Mouse (Mus musculus) CH12.LX (cell line): ENCODE measurements at regions not wholly inside any gene's neighbourhood (a gene's known extent, or its start where the extent isn't known, plus 50 kb on each side); places are given as distances from the start of the nearest gene placed in this dataset.

Source experiments
- DNase-seq: peaks from one replicate; pipeline ENCODE4 v3.0.0-alpha.2; 2013; ENCODE audit errors: extremely low read depth
- H3K27ac ChIP-seq: 2 replicates; pipeline ENCODE4 v1.5.1; 2012; ENCODE audit warnings: low read depth, mild to moderate bottlenecking, control low read depth, moderate library complexity; ENCODE audit not compliant: insufficient read depth
- H3K27me3 ChIP-seq: replicated peaks from 2 replicates; pipeline ENCODE3; 2012; ENCODE audit warnings: inconsistent platforms
- H3K36me3 ChIP-seq, 2 experiments: replicated peaks in 1 of 2; 2 replicates each; pipeline versions ENCODE3 to v1.6.1; 2012; ENCODE audit warnings: inconsistent platforms in 1 of 2, low read length in 1 of 2, mild to moderate bottlenecking in 1 of 2, mixed read lengths in 1 of 2, moderate library complexity in 1 of 2; ENCODE audit not compliant: control insufficient read depth in 1 of 2, insufficient read depth in 1 of 2
- H3K4me1 ChIP-seq, 2 experiments: 2 replicates each; pipeline ENCODE4 v1.6.1; 2012; ENCODE audit warnings: inconsistent platforms in 1 of 2, moderate library complexity in 1 of 2; ENCODE audit not compliant: insufficient read depth in 2 of 2, control insufficient read depth in 1 of 2
- H3K4me2 ChIP-seq: 2 replicates; pipeline ENCODE4 v1.6.1; 2012; ENCODE audit warnings: low read depth, mild to moderate bottlenecking, control low read depth; ENCODE audit not compliant: poor library complexity, insufficient read depth, severe bottlenecking
- H3K4me3 ChIP-seq, 3 experiments: fragments of 150-350 bp in 1 of 3; sonication (generic) in 1 of 3; replicated peaks in 1 of 3; 2 replicates each; pipeline versions ENCODE3 to v1.5.1; 2011 to 2012; ENCODE audit warnings: low read depth in 2 of 3, low read length in 2 of 3, mild to moderate bottlenecking in 2 of 3, moderate library complexity in 2 of 3, control low read depth in 1 of 3, improper control_type of control experiment in 1 of 3, inconsistent platforms in 1 of 3, mixed read lengths in 1 of 3; ENCODE audit not compliant: poor library complexity in 1 of 3
- H3K79me2 ChIP-seq: replicated peaks from 2 replicates; pipeline ENCODE4 v1.6.1; 2012; ENCODE audit warnings: mild to moderate bottlenecking, moderate library complexity; ENCODE audit not compliant: control insufficient read depth, poor library complexity, insufficient read depth, severe bottlenecking; ENCODE audit errors: extremely low read depth
- H3K9ac ChIP-seq: 2 replicates; pipeline ENCODE4 v1.6.1; 2012; ENCODE audit warnings: low read depth, mild to moderate bottlenecking, control low read depth, moderate library complexity; ENCODE audit not compliant: insufficient read depth
- H3K9me3 ChIP-seq: replicated peaks from 2 replicates; pipeline ENCODE3; 2012; ENCODE audit warnings: low read length, inconsistent platforms, mixed read lengths
- CHD2 ChIP-seq: IDR thresholded peaks from 2 replicates; pipeline ENCODE4 v1.6.1; 2011; ENCODE audit warnings: low read length, improper control_type of control experiment
- CTCF ChIP-seq, 2 experiments: IDR thresholded peaks in 1 of 2; conservative IDR thresholded peaks in 1 of 2; 2 replicates each; pipeline ENCODE4 v1.5.1; 2011 to 2012; ENCODE audit warnings: low read depth in 2 of 2, low read length in 2 of 2, improper control_type of control experiment in 1 of 2, inconsistent platforms in 1 of 2, mild to moderate bottlenecking in 1 of 2, moderate library complexity in 1 of 2
- ELF1 ChIP-seq: IDR thresholded peaks from 2 replicates; pipeline ENCODE4 v1.6.1; 2014; ENCODE audit warnings: low read depth, mild to moderate bottlenecking, inconsistent platforms, low read length, improper control_type of control experiment
- EP300 ChIP-seq: IDR thresholded peaks from 2 replicates; pipeline ENCODE4 v1.6.1; 2011; ENCODE audit warnings: low read length, improper control_type of control experiment
- GABPA ChIP-seq: IDR thresholded peaks from 2 replicates; pipeline ENCODE4 v1.6.1; 2012; ENCODE audit warnings: low read depth, low read length, improper control_type of control experiment, inconsistent platforms; ENCODE audit not compliant: insufficient replicate concordance
- JUN ChIP-seq: IDR thresholded peaks from 2 replicates; pipeline ENCODE4 v1.6.1; 2011; ENCODE audit warnings: low read depth, mild to moderate bottlenecking, low read length, improper control_type of control experiment, moderate library complexity; ENCODE audit not compliant: insufficient read depth
- JUND ChIP-seq: conservative IDR thresholded peaks from 2 replicates; pipeline ENCODE4 v1.6.1; 2011; ENCODE audit warnings: low read depth, low read length, improper control_type of control experiment
- MAFK ChIP-seq: IDR thresholded peaks from 2 replicates; pipeline ENCODE4 v1.6.1; 2011; ENCODE audit warnings: low read length, improper control_type of control experiment; ENCODE audit not compliant: insufficient replicate concordance
- MAX ChIP-seq: IDR thresholded peaks from 2 replicates; pipeline ENCODE4 v1.6.1; 2011; ENCODE audit warnings: low read length, improper control_type of control experiment
- MAZ ChIP-seq: IDR thresholded peaks from 2 replicates; pipeline ENCODE4 v1.6.1; 2012; ENCODE audit warnings: low read depth, mild to moderate bottlenecking, inconsistent platforms, low read length, improper control_type of control experiment, moderate library complexity
- MXI1 ChIP-seq: IDR thresholded peaks from 2 replicates; pipeline ENCODE4 v1.6.1; 2011; ENCODE audit warnings: mild to moderate bottlenecking, low read depth, low read length, improper control_type of control experiment
- MYC ChIP-seq: IDR thresholded peaks from 2 replicates; pipeline ENCODE4 v1.6.1; 2011; ENCODE audit warnings: low read depth, mild to moderate bottlenecking, improper control_type of control experiment, low read length
- PAX5 ChIP-seq: IDR thresholded peaks from 2 replicates; pipeline ENCODE4 v1.6.1; 2012; ENCODE audit warnings: low read length, inconsistent platforms, mixed read lengths
- POLR2A ChIP-seq: IDR thresholded peaks from 2 replicates; pipeline ENCODE4 v1.6.1; 2011; ENCODE audit warnings: low read depth, mild to moderate bottlenecking, improper control_type of control experiment, low read length
- POLR2AphosphoS2 ChIP-seq: IDR thresholded peaks from 2 replicates; pipeline ENCODE4 v1.6.1; 2011; ENCODE audit warnings: low read depth, low read length, improper control_type of control experiment
- RAD21 ChIP-seq: IDR thresholded peaks from 2 replicates; pipeline ENCODE4 v1.6.1; 2011; ENCODE audit warnings: low read depth, mild to moderate bottlenecking, low read length, improper control_type of control experiment, moderate library complexity
- SIN3A ChIP-seq: IDR thresholded peaks from 2 replicates; pipeline ENCODE4 v1.6.1; 2012; ENCODE audit warnings: low read length, improper control_type of control experiment, inconsistent platforms
- SMC3 ChIP-seq: IDR thresholded peaks from 2 replicates; pipeline ENCODE4 v1.6.1; 2011; ENCODE audit warnings: low read depth, low read length, improper control_type of control experiment
- USF1 ChIP-seq: IDR thresholded peaks from 2 replicates; pipeline ENCODE4 v1.6.1; 2014; ENCODE audit warnings: low read depth, mild to moderate bottlenecking, inconsistent platforms, low read length, improper control_type of control experiment
- ZC3H11A ChIP-seq: IDR thresholded peaks from 2 replicates; pipeline ENCODE4 v1.6.1; 2012; ENCODE audit warnings: low read depth, mild to moderate bottlenecking, inconsistent platforms, low read length, improper control_type of control experiment
- ZMIZ1 ChIP-seq: IDR thresholded peaks from 2 replicates; pipeline ENCODE4 v1.6.1; 2012; ENCODE audit warnings: low read depth, mild to moderate bottlenecking, inconsistent platforms, low read length, improper control_type of control experiment
- ZNF384 ChIP-seq: IDR thresholded peaks from 2 replicates; pipeline ENCODE4 v1.6.1; 2012; ENCODE audit warnings: low read depth, low read length, improper control_type of control experiment, inconsistent platforms
- dilution Hi-C: fragments of 300-500 bp; cut with MboI; formaldehyde crosslinking; loops from 2 replicates; pipeline ENCODE4 v1.14.3; 2020; ENCODE audit warnings: low sequenced_read_pairs; ENCODE audit not compliant: extremely low pct_unique_long_range_greater_than_20kb, extremely low pct_ligation_motif_present
- in situ Hi-C: fragments of 300-500 bp; cut with MboI; formaldehyde crosslinking; loops from 3 replicates; pipeline ENCODE4 v1.14.3; 2019; ENCODE audit warnings: low sequenced_read_pairs, low pct_ligation_motif_present, low pct_unique_long_range_greater_than_20kb, mixed read lengths

GRCm38 (mm10) chr17:7650417-7650816, 176.7 kb downstream of the Fndc1 start:
- no peak overlapping the region for H3K9ac ChIP-seq
- no peak overlapping the region for H3K27ac ChIP-seq
- peaks cover 0 to 8% of the 10 kb centered on the region in 2 experiments; a peak in 1 of 4 replicates for H3K4me1 ChIP-seq
- in situ Hi-C loops (no loop called here), dilution Hi-C loops (no loop called here)
- H3K4me3 ChIP-seq: no peak overlapping the region
- TF ChIP-seq SMC3 (no peak), PAX5 (no peak), POLR2AphosphoS2 (no peak), ZMIZ1 (no peak), CTCF (conservative IDR thresholded peaks at IDR 0.05 in 1 of 2, IDR thresholded peaks at IDR 0.05 in 1 of 2; ENCODE audit: low read depth in 2 of 2, low read length in 2 of 2) (no peak), MAX (no peak), CHD2 (no peak), JUN (no peak), SIN3A (no peak), MXI1 (no peak), ELF1 (no peak), ZC3H11A (no peak), EP300 (no peak), MAZ (no peak)
- H3K36me3 ChIP-seq: no peaks in the 10 kb centered on the region
- no peak overlapping the region for H3K4me2 ChIP-seq
- no peak for DNase-seq
- no peaks in the 10 kb centered on the region for H3K27me3 ChIP-seq
- H3K79me2 ChIP-seq: no peaks in the 10 kb centered on the region
- no peaks in the 10 kb centered on the region for H3K9me3 ChIP-seq

GRCm38 (mm10) chr17:7644857-7645481, 182.1 kb downstream of the Fndc1 start:
- H3K9me3 ChIP-seq: no peaks in the 10 kb centered on the region
- TF ChIP-seq CHD2: no peak
- no peak for TF ChIP-seq MAFK
- no peak for TF ChIP-seq ZNF384
- TF ChIP-seq JUND: no peak
- TF ChIP-seq GABPA: no peak
- no peak for TF ChIP-seq POLR2AphosphoS2
- TF ChIP-seq USF1: no peak
- TF ChIP-seq JUN: no peak
- TF ChIP-seq MAZ: no peak
- TF ChIP-seq ZC3H11A: no peak
- no peak for TF ChIP-seq SIN3A
- TF ChIP-seq MYC: no peak
- no peak for TF ChIP-seq RAD21
- TF ChIP-seq ZMIZ1: no peak
- no peak for TF ChIP-seq ELF1
- TF ChIP-seq PAX5: no peak
- TF ChIP-seq POLR2A: no peak
- in situ Hi-C loops (no loop called here), dilution Hi-C loops (no loop called here)
- no peak overlapping the region for H3K4me3 ChIP-seq
- no peaks in the 10 kb centered on the region for H3K4me1 ChIP-seq
- H3K27ac ChIP-seq: no peak overlapping the region
- H3K27me3 ChIP-seq: no peaks in the 10 kb centered on the region
- no peak overlapping the region for H3K4me2 ChIP-seq
- no peak overlapping the region for H3K9ac ChIP-seq
- no peaks in the 10 kb centered on the region for H3K36me3 ChIP-seq
- H3K79me2 ChIP-seq: no peaks in the 10 kb centered on the region
- DNase-seq: no peak
